Mouse (Mus musculus) embryonic stem cell, embryonic (primary cell): ENCODE data around the gene Psmd9.

Experiments
- CTCF ChIA-PET, 4 experiments: fragments of 300-600 bp in 2 of 4; fragments of 350-600 bp in 2 of 4; sonication (Branson Sonifier 250); formaldehyde crosslinking; loops; one replicate each; lab custom pipeline; 2022; ENCODE audit warnings: inconsistent platforms in 2 of 4; lab: Charles Lee
- POLR2A ChIA-PET, 4 experiments: fragments of 300-600 bp in 2 of 4; fragments of 350-600 bp in 2 of 4; sonication (Branson Sonifier 250); formaldehyde crosslinking; loops; one replicate each; lab custom pipeline; 2022; ENCODE audit warnings: antibody characterized with exemption in 4 of 4, inconsistent platforms in 1 of 4; lab: Charles Lee

Psmd9 gene

DNA sequence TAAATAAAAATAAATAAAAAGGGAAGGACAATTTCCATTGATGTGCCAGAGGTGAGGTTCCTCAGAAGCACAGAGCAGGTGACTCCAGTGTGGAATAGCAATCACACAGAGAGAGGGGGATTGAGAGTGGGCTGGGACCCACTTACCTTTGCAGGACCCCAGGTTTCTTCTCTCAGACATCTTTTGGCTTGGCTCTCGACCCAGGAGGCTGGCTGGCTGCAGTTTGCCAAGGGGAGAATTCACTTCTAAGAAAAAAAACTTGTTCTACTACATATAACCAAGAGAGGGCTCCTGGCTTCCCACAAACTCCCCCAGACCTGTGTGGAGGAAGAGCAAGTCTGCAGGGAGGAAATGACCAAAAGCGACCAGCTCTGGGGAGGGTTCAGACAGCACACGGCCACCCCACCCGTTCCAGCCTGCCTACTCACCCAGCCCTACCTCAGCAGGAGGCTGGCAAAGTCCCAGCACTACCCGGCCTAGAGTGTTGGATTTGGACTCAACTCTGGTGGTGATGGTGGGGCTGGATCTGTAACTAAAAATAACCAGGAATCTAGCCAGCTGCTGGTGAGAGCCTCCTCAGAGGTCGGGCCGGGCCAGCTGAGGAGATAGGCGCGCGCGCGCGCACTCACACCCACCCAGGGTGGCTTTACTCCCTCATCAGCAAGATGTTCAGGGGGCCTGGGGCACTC, 34.9 kb upstream of the Psmd9 start:
- ChIA-PET CTCF (interaction anchor here (0.5 to 8.8 kb wide), 43 partner anchors 10 to 595 kb away, joined by 3 to 427 read pairs (median 6); partner anchors contain the start of gene Psmd9 (in 2 of the 4)), POLR2A (interaction anchor here (0.5 to 11.5 kb wide), 59 partner anchors 7 to 972 kb away, joined by 3 to 473 read pairs (median 4); partner anchors contain the start of genes Setd1b (in 3 of the 4), Mlxip (in 2 of the 4), Orai1 (in 2 of the 4) and Anapc5 (in 1 of the 4))

GRCm38 (mm10) chr5:123134875-123135382, 34.3 kb upstream of the Psmd9 start:
- ChIA-PET POLR2A (interaction anchor here (0.5 to 11.5 kb wide), 48 partner anchors 11 to 892 kb away, joined by 3 to 473 read pairs (median 4); partner anchors contain the start of genes Mlxip (in 2 of the 4), Orai1 (in 2 of the 4), Setd1b (in 2 of the 4) and Anapc5 (in 1 of the 4)), CTCF (interaction anchor here (0.5 to 8.8 kb wide), 24 partner anchors 13 to 94 kb away, joined by 3 to 427 read pairs (median 25); partner anchors contain the start of gene Psmd9 (in 2 of the 4))

DNA sequence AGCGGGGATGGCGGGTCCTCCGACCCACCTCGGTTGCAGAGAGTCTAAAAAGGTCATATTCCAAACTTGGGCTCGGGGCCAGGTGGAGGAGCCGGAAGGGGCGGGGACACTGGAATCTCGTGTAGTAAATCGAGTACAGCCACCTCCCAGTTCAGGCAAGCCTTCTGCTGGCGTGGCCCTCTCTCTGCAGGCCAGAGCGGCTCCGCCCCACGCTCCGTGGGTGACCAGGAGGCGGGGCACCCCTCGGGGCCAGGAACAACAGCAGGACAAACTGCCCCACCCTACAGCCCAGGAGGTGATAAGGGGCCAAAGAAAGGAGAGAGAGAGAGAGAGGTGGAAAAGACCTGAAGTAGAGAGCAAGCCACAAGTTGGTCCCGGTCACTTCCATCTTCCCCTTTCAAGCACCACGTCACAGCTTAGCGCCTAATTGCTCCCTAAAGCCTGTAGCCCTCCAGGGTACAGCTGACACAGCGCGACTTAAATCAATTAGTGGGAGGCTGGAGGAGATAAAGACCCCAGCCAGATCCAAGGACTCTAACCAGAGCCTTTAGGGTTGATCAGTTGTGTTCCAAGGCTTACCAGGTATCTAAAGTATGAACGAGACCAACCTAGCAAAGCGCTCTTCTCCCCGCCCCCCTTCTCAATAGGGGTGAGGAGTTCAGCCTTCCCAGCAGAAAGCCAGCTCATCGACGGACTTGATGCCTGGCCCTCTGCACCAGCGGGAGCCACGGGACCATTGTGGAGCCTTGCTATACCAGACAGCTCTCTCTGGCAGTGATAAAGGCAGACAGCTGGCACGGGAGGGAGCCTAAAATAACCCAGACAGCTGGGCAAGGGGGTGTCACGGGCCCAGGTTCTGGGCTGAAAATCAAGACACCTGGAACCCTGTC, 33.5 kb upstream of the Psmd9 start:
- ChIA-PET CTCF (interaction anchor here (0.6 to 8.8 kb wide), 19 partner anchors 11 to 72 kb away, joined by 3 to 427 read pairs (median 29); partner anchors contain the start of gene Psmd9 (in 2 of the 4)), POLR2A (interaction anchor here (0.8 to 11.5 kb wide), 42 partner anchors 9 to 1540 kb away, joined by 3 to 473 read pairs (median 4); partner anchors contain the start of genes Mlxip (in 2 of the 4), Orai1 (in 2 of the 4), Setd1b (in 2 of the 4) and Anapc5 (in 1 of the 4))

- CTCF ChIA-PET: interaction anchor here (0.6 to 8.8 kb wide), 11 partner anchors 10 to 50 kb away, joined by 3 to 427 read pairs (median 94); partner anchors contain the start of gene Psmd9 (in 2 of the 4)
These were observed 32.7 kb upstream of the Psmd9 start for GRCm38 (mm10) chr5:123136361-123137043.

GRCm38 (mm10) chr5:123137044-123137909, 31.9 kb upstream of the Psmd9 start:
- CTCF ChIA-PET: interaction anchor here (0.6 to 8.8 kb wide), 16 partner anchors 10 to 1257 kb away, joined by 3 to 427 read pairs (median 6); partner anchors contain the start of gene Psmd9 (in 1 of the 4)

More at GRCm38 (mm10) chr5:123136361-123137043, 32.7 kb upstream of the Psmd9 start:
- POLR2A ChIA-PET: interaction anchor here (0.8 to 11.5 kb wide), 32 partner anchors 8 to 1541 kb away, joined by 3 to 473 read pairs (median 6); partner anchors contain the start of genes Psmd9 (in 2 of the 4) and Setd1b (in 2 of the 4)

GRCm38 (mm10) chr5:123137910-123138229, 31.3 kb upstream of the Psmd9 start:
- POLR2A ChIA-PET: interaction anchor here (0.5 to 11.5 kb wide), 39 partner anchors 8 to 992 kb away, joined by 3 to 473 read pairs (median 4); partner anchors contain the start of genes Psmd9 (in 2 of the 4), Setd1b (in 2 of the 4), Mlxip (in 1 of the 4) and Orai1 (in 1 of the 4)
- CTCF ChIA-PET: interaction anchor here (0.6 to 8.8 kb wide), 13 partner anchors 10 to 1258 kb away, joined by 3 to 427 read pairs (median 6); no protein-coding TSS in a partner anchor

More at GRCm38 (mm10) chr5:123137044-123137909, 31.9 kb upstream of the Psmd9 start:
- POLR2A ChIA-PET: interaction anchor here (0.5 to 11.5 kb wide), 39 partner anchors 9 to 1542 kb away, joined by 3 to 473 read pairs (median 4); partner anchors contain the start of genes Psmd9 (in 2 of the 4), Setd1b (in 2 of the 4) and Orai1 (in 1 of the 4)

DNA sequence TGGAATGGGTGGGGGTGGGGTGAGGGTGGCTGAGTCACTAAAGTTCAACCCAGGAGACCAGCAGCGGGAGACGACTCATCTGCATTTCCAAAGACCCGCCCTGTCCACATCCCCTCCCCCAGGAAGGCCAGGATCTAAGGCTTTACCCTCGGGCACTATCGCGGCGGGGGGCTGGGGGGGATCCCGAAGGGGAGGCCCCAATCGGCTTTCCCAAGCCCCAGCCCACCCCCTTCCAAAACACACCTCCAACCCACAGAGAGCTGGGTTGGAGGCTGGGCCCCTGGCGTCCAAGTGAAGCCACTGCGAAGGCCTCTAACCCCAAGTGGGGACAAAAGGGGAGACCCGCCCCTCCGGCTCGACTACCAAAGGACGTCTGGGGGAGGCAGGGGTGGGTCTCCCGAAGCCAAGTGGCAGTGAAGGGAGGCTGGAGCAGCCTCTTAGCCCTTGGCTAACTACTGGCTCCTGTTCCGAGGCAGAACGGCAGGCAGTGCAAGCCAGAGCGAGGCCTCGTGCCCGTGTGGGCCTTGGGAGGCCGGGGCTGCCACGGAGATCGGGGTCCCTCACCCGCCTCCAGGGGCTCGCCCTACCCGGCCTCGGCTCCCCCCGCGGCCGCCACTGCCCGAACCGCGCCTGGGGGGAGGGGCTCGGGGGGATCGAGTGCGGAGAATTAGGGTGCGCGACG, 30.8 kb upstream of the Psmd9 start:
- ChIA-PET CTCF (interaction anchor here (0.5 to 8.8 kb wide), 23 partner anchors 10 to 1288 kb away, joined by 3 to 427 read pairs (median 5); no protein-coding TSS in a partner anchor), POLR2A (interaction anchor here (0.5 to 11.5 kb wide), 48 partner anchors 8 to 995 kb away, joined by 3 to 473 read pairs (median 4); partner anchors contain the start of genes Setd1b (in 2 of the 4), Anapc5 (in 1 of the 4), Mlxip (in 1 of the 4) and Orai1 (in 1 of the 4))

DNA sequence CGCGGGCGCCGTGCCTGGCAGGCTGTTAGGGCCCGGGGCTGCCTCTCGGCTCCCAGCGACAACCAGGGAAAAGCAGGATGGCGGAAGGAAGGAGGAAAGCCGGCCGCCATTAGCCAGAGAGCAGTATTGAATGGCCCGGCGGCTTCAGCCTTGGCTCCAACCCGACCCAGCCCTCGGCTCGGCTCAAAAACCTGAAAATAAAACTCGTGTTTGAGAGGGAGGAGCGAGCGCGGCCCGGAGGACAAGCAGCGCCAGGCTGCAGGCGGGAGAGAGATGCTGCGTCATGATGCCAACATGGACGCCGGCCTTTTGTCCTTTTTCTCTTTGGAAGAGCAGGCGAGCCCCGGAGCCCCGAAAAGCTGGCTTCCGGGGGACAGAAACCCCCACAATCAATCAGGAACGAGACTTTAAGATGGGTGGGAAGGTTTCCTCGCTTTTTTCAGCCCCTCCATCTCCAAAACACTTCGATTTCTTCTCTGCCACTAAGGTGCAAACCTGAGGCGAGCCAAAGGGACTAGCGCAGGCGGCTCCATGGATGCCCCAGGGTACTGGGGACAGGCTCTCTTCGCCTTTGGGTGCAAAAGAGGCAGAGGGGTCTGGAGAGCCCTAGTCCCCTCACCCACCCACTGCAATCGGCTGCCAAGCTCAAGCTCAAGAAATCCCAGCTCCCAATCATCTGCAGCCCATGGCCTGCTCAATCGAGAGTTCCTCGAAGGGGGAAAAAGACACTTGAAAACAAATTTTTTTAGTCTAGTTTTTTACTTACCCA, 30.1 kb upstream of the Psmd9 start:
- CTCF ChIA-PET: interaction anchor here (0.5 to 8.8 kb wide), 21 partner anchors 9 to 1592 kb away, joined by 3 to 427 read pairs (median 6); no protein-coding TSS in a partner anchor
- POLR2A ChIA-PET: interaction anchor here (0.5 to 11.5 kb wide), 54 partner anchors 7 to 1006 kb away, joined by 3 to 473 read pairs (median 4); partner anchors contain the start of genes Setd1b (in 2 of the 4), Anapc5 (in 1 of the 4), Il31 (in 1 of the 4) and Kdm2b (in 1 of the 4)

DNA sequence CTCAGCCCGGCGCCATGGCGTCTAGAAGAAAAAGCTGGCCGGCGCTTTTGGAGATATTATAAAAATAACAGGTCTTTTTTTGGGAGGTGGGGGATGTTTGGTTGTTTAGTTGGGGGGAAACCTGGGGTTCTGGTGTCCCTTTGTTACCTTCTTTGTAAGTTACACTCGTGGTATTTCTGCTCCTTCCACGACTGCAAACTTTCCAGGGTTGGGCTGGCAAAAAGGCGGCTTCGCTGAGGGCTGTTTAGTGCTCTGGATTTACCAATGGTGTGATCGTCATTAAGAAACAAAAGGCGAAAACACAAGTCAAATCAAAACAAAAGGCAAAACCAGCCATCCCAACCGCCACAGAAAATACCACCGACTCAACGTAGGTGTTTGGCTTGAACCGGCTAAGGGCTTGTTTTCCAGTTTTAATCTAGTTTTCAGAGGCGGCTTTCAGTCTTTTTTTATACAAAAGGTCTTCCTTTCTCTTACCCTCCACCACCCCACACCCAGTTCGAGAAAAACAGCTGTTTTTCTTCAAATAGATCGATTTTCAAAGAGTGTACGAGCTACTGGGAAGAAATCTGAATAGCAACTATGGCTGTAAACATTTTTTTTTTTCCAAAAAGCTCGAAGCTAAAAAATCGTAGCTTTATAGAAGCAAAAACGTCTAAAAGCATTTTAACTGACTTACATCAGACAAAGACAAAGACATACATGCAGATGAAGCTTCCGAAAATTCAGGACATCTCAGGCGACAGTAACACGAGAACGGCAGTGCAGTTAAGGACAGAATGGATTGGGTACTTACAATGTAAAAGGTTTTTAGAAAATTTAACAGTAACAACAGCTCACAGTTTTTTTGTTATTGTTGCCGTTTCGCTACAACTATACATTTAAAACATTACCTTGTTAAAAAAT, 29.2 kb upstream of the Psmd9 start:
- ChIA-PET POLR2A (interaction anchor here (0.6 to 11.5 kb wide), 36 partner anchors 6 to 1006 kb away, joined by 3 to 473 read pairs (median 4); partner anchors contain the start of genes Setd1b (in 2 of the 4), Anapc5 (in 1 of the 4), Il31 (in 1 of the 4) and Kdm2b (in 1 of the 4)), CTCF (interaction anchor here in 3 of 4 experiments (0.6 to 2.1 kb wide), 8 partner anchors 10 to 1593 kb away, joined by 3 to 15 read pairs (median 5); no protein-coding TSS in a partner anchor)

DNA sequence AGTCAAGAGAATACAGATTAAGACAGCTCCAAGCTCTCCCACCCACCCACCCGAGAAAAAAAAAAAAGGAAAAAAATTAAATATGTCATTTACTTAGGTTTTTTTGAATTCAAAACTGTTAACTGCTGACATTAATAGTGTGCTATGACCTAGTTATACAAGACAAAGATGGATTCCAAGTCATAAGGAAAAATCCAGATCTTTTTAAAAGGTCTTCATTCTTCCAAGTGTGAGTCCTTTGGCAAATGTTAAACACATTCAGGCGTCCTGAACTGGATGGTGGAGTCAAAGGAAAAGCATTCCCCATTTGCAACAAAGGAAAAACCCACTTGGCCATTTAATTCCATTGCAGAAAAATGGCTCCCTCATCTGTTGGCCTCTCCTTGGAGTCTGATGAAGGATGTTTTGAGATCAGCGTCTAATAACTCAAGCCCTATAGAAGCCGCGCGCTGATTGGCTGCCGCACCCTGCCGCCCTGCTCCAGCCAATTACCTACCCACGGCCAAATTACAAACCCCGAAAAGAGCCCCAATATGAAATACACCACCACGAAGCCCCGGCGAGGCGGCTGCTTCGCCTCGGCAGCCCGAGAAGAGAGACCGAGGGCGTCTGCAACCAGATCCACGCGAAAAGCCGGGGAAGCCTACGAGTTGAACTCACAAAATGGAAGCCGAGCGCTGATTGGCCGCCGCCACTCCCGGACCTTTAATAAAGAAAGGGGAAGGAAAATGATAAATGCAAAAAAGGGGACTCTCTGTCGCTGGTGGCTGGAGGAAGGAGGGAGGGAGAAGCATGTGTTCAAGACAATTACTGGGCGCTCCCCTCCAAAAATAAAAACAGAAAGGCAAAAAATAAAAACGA, 28.3 kb upstream of the Psmd9 start:
- ChIA-PET CTCF (interaction anchor here (0.6 to 3.8 kb wide), 16 partner anchors 8 to 204 kb away, joined by 3 to 30 read pairs (median 4); partner anchors contain the start of gene Rhof (in 2 of the 4)), POLR2A (interaction anchor here (0.6 to 11.5 kb wide), 40 partner anchors 4 to 473 kb away, joined by 3 to 473 read pairs (median 4); partner anchors contain the start of genes Orai1 (in 2 of the 4), Rhof (in 2 of the 4), Setd1b (in 2 of the 4) and Anapc5 (in 1 of the 4))

DNA sequence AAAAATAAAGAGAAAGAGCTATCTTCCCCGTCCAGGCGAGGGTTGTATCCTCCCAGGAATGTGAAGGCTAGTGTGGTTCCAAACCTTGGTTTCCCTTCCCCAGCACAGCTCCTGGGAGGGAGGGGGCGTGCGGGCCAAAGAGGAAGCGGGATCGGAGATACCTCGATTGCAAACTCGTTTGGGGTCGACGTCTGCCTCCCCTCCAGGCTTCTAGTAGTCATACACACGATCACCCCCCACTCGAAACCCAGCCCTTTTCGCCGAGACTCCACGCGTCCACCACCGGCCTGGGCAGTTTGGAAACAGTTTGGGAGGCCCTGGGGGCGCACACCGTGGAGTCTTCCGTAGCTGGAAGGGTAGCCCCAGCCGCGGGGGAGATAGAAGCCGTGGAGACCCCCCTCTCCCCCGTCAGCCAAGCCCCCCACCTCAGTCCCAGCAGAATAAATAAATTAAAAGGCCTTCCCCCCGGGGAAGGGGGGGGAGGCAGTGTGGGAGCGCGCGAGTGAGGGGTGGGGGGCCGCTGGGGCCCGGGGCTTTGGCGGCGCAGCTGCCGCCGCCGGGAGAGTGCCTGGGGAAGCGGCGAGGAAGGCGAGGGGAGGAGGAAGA, 27.6 kb upstream of the Psmd9 start:
- CTCF ChIA-PET: interaction anchor here (0.6 to 3.8 kb wide), 12 partner anchors 8 to 149 kb away, joined by 3 to 30 read pairs (median 4); partner anchors contain the start of gene Rhof (in 2 of the 4)
- POLR2A ChIA-PET: interaction anchor here in 3 of 4 experiments (0.6 to 11.5 kb wide), 24 partner anchors 4 to 222 kb away, joined by 3 to 473 read pairs (median 3); partner anchors contain the start of genes Rhof (in 2 of the 3), Setd1b (in 2 of the 3) and Orai1 (in 1 of the 3)
